33 mouse cellular contexts compared by ENCODE assay signal in genomic region chr1:58072991-58073730, GRCm38 (mm10). TPM values are rescaled to one million over a fixed set of nuclear protein-coding genes. Genes with fewer than 3 reads are reported as not detected.
DNase-seq lines count a peak whose midpoint lies in the region; ATAC-seq lines count a peak whose summit lies in the region.
"Had no signal": no experiment of that assay in that cellular context is flagged by ENCODE, and none has a peak within 500 bp of the region (broad histone marks: within the 10 kb centered on the region; RNA-seq: fewer than 3 reads in every experiment).

No protein-coding gene starts in this region.

- peaks cover 7% of the 10 kb centered on the region; the same call in 1 of the 2 replicates for H3K27me3 ChIP-seq in heart, embryonic 12.5 days (replicated peaks)
- no peaks in the 10 kb centered on the region for H3K27me3 ChIP-seq in midbrain, embryonic 11.5 days (ENCODE audit: control insufficient read depth, insufficient read depth, low read length)
- H3K27me3 ChIP-seq in midbrain, embryonic 14.5 days (ENCODE audit: control insufficient read depth, insufficient read depth, low read length): no peaks in the 10 kb centered on the region
- H3K27me3 ChIP-seq in neural tube, embryonic 15.5 days (replicated peaks): no peaks in the 10 kb centered on the region
- H3K27me3 ChIP-seq: embryonic facial prominence, embryonic 15.5 days; forebrain, embryonic 12.5 days; heart, embryonic 13.5 days; hindbrain, embryonic 12.5 days; liver, embryonic 12.5 days had no signal

- H3K4me3 ChIP-seq in heart, embryonic 12.5 days: no peak overlapping the region
- H3K4me3 ChIP-seq in midbrain, embryonic 11.5 days (ENCODE audit: low read depth, low read length): no peak overlapping the region
- no peak overlapping the region for H3K4me3 ChIP-seq in midbrain, embryonic 14.5 days (replicated peaks; ENCODE audit: low read depth, low read length)
- no peak overlapping the region for H3K4me3 ChIP-seq in neural tube, embryonic 15.5 days (replicated peaks)
- H3K4me3 ChIP-seq: embryonic facial prominence, embryonic 10.5 days; embryonic facial prominence, embryonic 15.5 days; forebrain, embryonic 12.5 days; heart, embryonic 13.5 days; hindbrain, embryonic 12.5 days; liver, embryonic 12.5 days had no signal

- ATAC-seq in CD4-positive, CD25-positive, alpha-beta regulatory T cell, adult 4 months: no peak
- ATAC-seq in heart, embryonic 12.5 days (ENCODE audit: insufficient number of reproducible peaks, low FRiP score): no peak
- ATAC-seq in midbrain, embryonic 11.5 days (ENCODE audit: low FRiP score): no peak
- ATAC-seq in midbrain, embryonic 14.5 days (ENCODE audit: low FRiP score, low TSS enrichment): no peak
- no peak for ATAC-seq in neural tube, embryonic 15.5 days (ENCODE audit: low FRiP score)
- ATAC-seq: activated CD4-positive, CD25-positive, alpha-beta regulatory T cell, adult 4 months; forebrain, postnatal 0 days; hindbrain, postnatal 0 days; intestine, embryonic 16.5 days; liver, embryonic 12.5 days; liver, postnatal 0 days; midbrain, embryonic 16.5 days had no signal

- H3K36me3 ChIP-seq in heart, embryonic 12.5 days: no peaks in the 10 kb centered on the region
- no peaks in the 10 kb centered on the region for H3K36me3 ChIP-seq in midbrain, embryonic 11.5 days (ENCODE audit: control insufficient read depth, insufficient read depth, low read length)
- H3K36me3 ChIP-seq in midbrain, embryonic 14.5 days (ENCODE audit: control insufficient read depth, insufficient read depth, low read length): no peaks in the 10 kb centered on the region
- no peaks in the 10 kb centered on the region for H3K36me3 ChIP-seq in neural tube, embryonic 15.5 days
- H3K36me3 ChIP-seq: embryonic facial prominence, embryonic 10.5 days; embryonic facial prominence, embryonic 15.5 days; forebrain, embryonic 12.5 days; heart, embryonic 13.5 days; hindbrain, embryonic 12.5 days; liver, embryonic 12.5 days had no signal

- H3K27ac ChIP-seq in heart, embryonic 12.5 days (ENCODE audit: poor library complexity, severe bottlenecking): no peak overlapping the region
- H3K27ac ChIP-seq in midbrain, embryonic 11.5 days (ENCODE audit: low read depth, low read length): no peak overlapping the region
- H3K27ac ChIP-seq in midbrain, embryonic 14.5 days (replicated peaks; ENCODE audit: low read depth, low read length): no peak overlapping the region
- H3K27ac ChIP-seq in neural tube, embryonic 15.5 days (replicated peaks): no peak overlapping the region
- H3K27ac ChIP-seq: embryonic facial prominence, embryonic 10.5 days; embryonic facial prominence, embryonic 15.5 days; forebrain, embryonic 12.5 days; heart, embryonic 13.5 days; hindbrain, embryonic 12.5 days; hindbrain, postnatal 0 days; kidney, postnatal 0 days; liver, embryonic 12.5 days; stomach, postnatal 0 days had no signal

- no peak overlapping the region for H3K9ac ChIP-seq in heart, embryonic 12.5 days
- no peak overlapping the region for H3K9ac ChIP-seq in midbrain, embryonic 11.5 days (ENCODE audit: low read length)
- no peak overlapping the region for H3K9ac ChIP-seq in midbrain, embryonic 14.5 days (replicated peaks; ENCODE audit: low read length)
- H3K9ac ChIP-seq in neural tube, embryonic 15.5 days (replicated peaks): no peak overlapping the region
- H3K9ac ChIP-seq: embryonic facial prominence, embryonic 15.5 days; forebrain, embryonic 12.5 days; forebrain, postnatal 0 days; heart, embryonic 13.5 days; hindbrain, embryonic 12.5 days; liver, embryonic 12.5 days; liver, postnatal 0 days had no signal

- DNase-seq in CD4-positive, CD25-positive, alpha-beta regulatory T cell, adult 2 months (ENCODE audit: low read depth, low spot score): peak; percentile 7
- peak; percentile 40 for DNase-seq in heart, postnatal 4 days
- peak; percentile 78 for DNase-seq in midbrain, embryonic 11.5 days (ENCODE audit: low spot score, missing footprints)
- DNase-seq in midbrain, embryonic 14.5 days: no peak
- peak; percentile 16 for DNase-seq in Muller cell, postnatal 12 days (ENCODE audit: inconsistent ontology term)
- DNase-seq: adrenal gland, adult 2 months; cerebellum, adult 8-10 months; cerebellum, postnatal 25 days; forebrain, postnatal 0 days; gastrocnemius, postnatal 10 days; kidney, adult 8-10 months; kidney, postnatal 4 days; liver, postnatal 0 days; right cerebral cortex, adult 18-20 months; spleen, adult 18-20 months; thymus, adult 18-20 months had no signal

- WGBS in heart, embryonic 12.5 days: 80% methylated on average over 12 of the region's 12 CpGs
- 80% methylated on average over 12 of the region's 12 CpGs for WGBS in midbrain, embryonic 11.5 days
- 76% methylated on average over 12 of the region's 12 CpGs for WGBS in midbrain, embryonic 14.5 days
- 78% methylated on average over 12 of the region's 12 CpGs for WGBS in neural tube, embryonic 15.5 days

- no peaks in the 10 kb centered on the region for H3K9me3 ChIP-seq in heart, embryonic 12.5 days (replicated peaks)
- H3K9me3 ChIP-seq in midbrain, embryonic 11.5 days (ENCODE audit: control insufficient read depth, low read length): no peaks in the 10 kb centered on the region
- no peaks in the 10 kb centered on the region for H3K9me3 ChIP-seq in midbrain, embryonic 14.5 days (ENCODE audit: control insufficient read depth, low read length)
- H3K9me3 ChIP-seq in neural tube, embryonic 15.5 days (replicated peaks): no peaks in the 10 kb centered on the region
- H3K9me3 ChIP-seq: embryonic facial prominence, embryonic 10.5 days; embryonic facial prominence, embryonic 15.5 days; forebrain, embryonic 12.5 days; heart, embryonic 13.5 days; hindbrain, embryonic 12.5 days; liver, embryonic 12.5 days had no signal

- no peak overlapping the region for H3K4me2 ChIP-seq in heart, embryonic 12.5 days
- no peak overlapping the region for H3K4me2 ChIP-seq in midbrain, embryonic 11.5 days
- H3K4me2 ChIP-seq in midbrain, embryonic 14.5 days (ENCODE audit: low read length): no peak overlapping the region
- no peak overlapping the region for H3K4me2 ChIP-seq in neural tube, embryonic 15.5 days
- H3K4me2 ChIP-seq: embryonic facial prominence, embryonic 15.5 days; forebrain, embryonic 12.5 days; heart, embryonic 13.5 days; hindbrain, embryonic 12.5 days; liver, embryonic 12.5 days had no signal

- 0 out of 2 replicates have a peak, but pooled peaks cover 2% of the 10 kb centered on the region for H3K4me1 ChIP-seq in heart, embryonic 12.5 days (replicated peaks)
- H3K4me1 ChIP-seq in midbrain, embryonic 11.5 days (ENCODE audit: control insufficient read depth, insufficient read depth, low read length): no peaks in the 10 kb centered on the region
- no peaks in the 10 kb centered on the region for H3K4me1 ChIP-seq in midbrain, embryonic 14.5 days (ENCODE audit: control insufficient read depth, insufficient read depth, low read length)
- no peaks in the 10 kb centered on the region for H3K4me1 ChIP-seq in neural tube, embryonic 15.5 days
- H3K4me1 ChIP-seq: embryonic facial prominence, embryonic 15.5 days; forebrain, embryonic 12.5 days; liver, embryonic 12.5 days had no signal

RNA-seq across cellular contexts. Expression of gene Aox3, which starts 39.8 kb away (rescaled TPM):
- not detected for polyA plus RNA-seq in CD4-positive, CD25-positive, alpha-beta regulatory T cell, adult 4 months (2017; shearing (Covaris generic))
- total RNA-seq in heart, postnatal 4 days (2021): under 1 TPM; 0.14 to 0.26 TPM
- polyA plus RNA-seq in heart, embryonic 12.5 days (2016; fragmentation: Nextera tagmentation; extraction: Ambion mirVana): 0.05 TPM in 1 of 2 replicates, not detected in the other
- 0.07 and 0.08 TPM in 2 replicates for polyA plus RNA-seq in midbrain, embryonic 11.5 days (2014; fragmentation: Nextera tagmentation; extraction: Ambion mirVana)
- 0.12 and 0.38 TPM in 2 replicates for polyA plus RNA-seq in midbrain, embryonic 14.5 days (2014; fragmentation: Nextera tagmentation; extraction: Ambion mirVana)
- polyA plus RNA-seq in neural tube, embryonic 15.5 days (2015; fragmentation: Nextera tagmentation; extraction: Ambion mirVana): 0.51 and 0.66 TPM in 2 replicates
- polyA plus RNA-seq: activated CD4-positive, CD25-positive, alpha-beta regulatory T cell, adult 4 months; hindbrain, embryonic 12.5 days; liver, embryonic 12.5 days; neural tube, embryonic 11.5 days had no signal

RNA-seq across cellular contexts. Expression of gene Aox1, which starts 43.4 kb away (rescaled TPM):
- polyA plus RNA-seq in CD4-positive, CD25-positive, alpha-beta regulatory T cell, adult 4 months (2017; shearing (Covaris generic)): under 1 TPM in 1 of 2 experiments, not detected in 1; 0.08 TPM
- 1 to 10 TPM; 1.5 to 1.7 TPM for total RNA-seq in heart, postnatal 4 days (2021)
- polyA plus RNA-seq in heart, embryonic 12.5 days (2016; fragmentation: Nextera tagmentation; extraction: Ambion mirVana): 0.23 and 0.36 TPM in 2 replicates
- 0.15 and 0.18 TPM in 2 replicates for polyA plus RNA-seq in midbrain, embryonic 11.5 days (2014; fragmentation: Nextera tagmentation; extraction: Ambion mirVana)
- 0.14 TPM in 1 of 2 replicates, not detected in the other for polyA plus RNA-seq in midbrain, embryonic 14.5 days (2014; fragmentation: Nextera tagmentation; extraction: Ambion mirVana)
- polyA plus RNA-seq in neural tube, embryonic 15.5 days (2015; fragmentation: Nextera tagmentation; extraction: Ambion mirVana): 0.22 TPM in 2 replicates
- total RNA-seq: granulocyte monocyte progenitor cell, adult 5-6 weeks had no signal
- polyA plus RNA-seq: activated CD4-positive, CD25-positive, alpha-beta regulatory T cell, adult 4 months had no signal

RNA-seq across cellular contexts. Expression of gene Kctd18, which starts 54.4 kb away (rescaled TPM):
- polyA plus RNA-seq in CD4-positive, CD25-positive, alpha-beta regulatory T cell, adult 4 months (2017; shearing (Covaris generic)): 10 to 100 TPM; 25.3 to 33.8 TPM
- total RNA-seq in heart, postnatal 4 days (2021): 10 to 100 TPM; 10.4 to 10.9 TPM
- polyA plus RNA-seq in heart, embryonic 12.5 days (2016; fragmentation: Nextera tagmentation; extraction: Ambion mirVana): 11.2 and 11.3 TPM in 2 replicates
- 18.1 and 21.7 TPM in 2 replicates for polyA plus RNA-seq in midbrain, embryonic 11.5 days (2014; fragmentation: Nextera tagmentation; extraction: Ambion mirVana)
- 26.5 and 29.5 TPM in 2 replicates for polyA plus RNA-seq in midbrain, embryonic 14.5 days (2014; fragmentation: Nextera tagmentation; extraction: Ambion mirVana)
- polyA plus RNA-seq in neural tube, embryonic 15.5 days (2015; fragmentation: Nextera tagmentation; extraction: Ambion mirVana): 24.8 and 25.4 TPM in 2 replicates
